Mouse (Mus musculus) kidney, adult 9 months (tissue): Measurements from ENCODE around the gene Nmnat2.

Experiments used
- DNase-seq: peaks from one replicate; pipeline ENCODE4 v3.0.0; 2022

Gene Nmnat2

GRCm38 (mm10) chr1:153129992-153130713 is 175.4 kb downstream of the Nmnat2 start:
- no peak for DNase-seq

- no peak for DNase-seq
Observed at GRCm38 (mm10) chr1:153133865-153134781, 179.3 kb downstream of the Nmnat2 start.

GRCm38 (mm10) chr1:153136647-153137046 is 181.9 kb downstream of the Nmnat2 start:
- DNase-seq = no peak

GRCm38 (mm10) chr1:153138486-153138885 is 183.7 kb downstream of the Nmnat2 start:
- DNase-seq = no peak

GRCm38 (mm10) chr1:153139635-153140034 is 184.8 kb downstream of the Nmnat2 start:
- DNase-seq = no peak

- no peak for DNase-seq
Observed at GRCm38 (mm10) chr1:153140265-153140664, 185.5 kb downstream of the Nmnat2 start.

GRCm38 (mm10) chr1:153140747-153141228 is 186.0 kb downstream of the Nmnat2 start:
- no peak for DNase-seq

- no peak for DNase-seq
Observed at GRCm38 (mm10) chr1:153144021-153144420, 189.2 kb downstream of the Nmnat2 start.

GRCm38 (mm10) chr1:153145791-153146190 is 191.0 kb downstream of the Nmnat2 start:
- no peak for DNase-seq

- no peak for DNase-seq
Observed at GRCm38 (mm10) chr1:153152594-153152993, 197.8 kb downstream of the Nmnat2 start.

- DNase-seq = no peak
Observed at GRCm38 (mm10) chr1:153153619-153154137, 198.9 kb downstream of the Nmnat2 start.

GRCm38 (mm10) chr1:153155364-153155763 is 200.6 kb downstream of the Nmnat2 start:
- no peak for DNase-seq

- DNase-seq = peak; percentile 74
Observed at GRCm38 (mm10) chr1:153157021-153157623, 202.3 kb downstream of the Nmnat2 start.

GRCm38 (mm10) chr1:153159137-153159536 is 204.3 kb downstream of the Nmnat2 start:
- no peak for DNase-seq

- no peak for DNase-seq
Observed at GRCm38 (mm10) chr1:153163831-153164230, 209.0 kb downstream of the Nmnat2 start.

GRCm38 (mm10) chr1:153168293-153168692 is 213.5 kb downstream of the Nmnat2 start:
- DNase-seq = no peak
